Mouse (Mus musculus): ENCODE data around the gene Abhd13.

Abhd13 gene

GRCm38 (mm10) chr8:9977573-9978314, at the start of gene Abhd13, which contains the start of gene Lig4:
Gene Abhd13, plus strand, starts transcription at chr8:9977707.
Gene Lig4, minus strand, starts transcription at chr8:9977686.
- peak; percentile 96 for DNase-seq (ENCODE audit: low read depth)

DNA sequence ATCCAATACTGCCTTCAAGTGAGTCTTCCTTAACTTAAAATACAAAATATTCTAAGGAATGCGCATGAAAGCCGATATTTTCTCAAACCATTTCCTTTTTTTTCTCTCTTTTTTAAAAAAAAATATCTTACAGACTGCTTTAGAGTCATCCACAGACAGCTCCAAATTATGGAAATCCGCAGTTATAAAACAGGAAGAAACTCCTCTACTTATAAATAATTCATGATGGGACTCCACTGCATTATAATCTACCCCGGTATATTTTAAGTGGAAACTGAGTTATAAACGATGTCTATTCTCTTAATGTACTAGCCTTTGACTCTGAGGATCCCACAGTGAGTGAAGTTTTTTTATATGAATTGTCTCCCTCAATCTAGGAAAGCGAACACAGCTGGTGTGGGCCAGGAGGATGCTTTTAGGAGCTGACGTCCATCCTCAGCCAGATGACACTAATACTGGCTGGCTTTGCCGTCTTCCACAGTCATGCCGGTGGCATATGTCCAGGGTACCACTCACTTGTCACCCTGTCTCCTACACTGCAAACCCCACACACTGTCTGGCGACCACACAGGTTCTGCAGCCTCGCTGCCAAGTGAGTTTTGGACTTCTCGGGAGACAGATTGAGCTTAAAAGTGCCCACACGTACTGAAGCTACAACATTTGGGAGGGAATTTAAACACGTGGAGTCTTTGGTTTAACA, 47.6 kb upstream of the Abhd13 start:
- DNase-seq (ENCODE audit: low read depth) = no peak

DNA sequence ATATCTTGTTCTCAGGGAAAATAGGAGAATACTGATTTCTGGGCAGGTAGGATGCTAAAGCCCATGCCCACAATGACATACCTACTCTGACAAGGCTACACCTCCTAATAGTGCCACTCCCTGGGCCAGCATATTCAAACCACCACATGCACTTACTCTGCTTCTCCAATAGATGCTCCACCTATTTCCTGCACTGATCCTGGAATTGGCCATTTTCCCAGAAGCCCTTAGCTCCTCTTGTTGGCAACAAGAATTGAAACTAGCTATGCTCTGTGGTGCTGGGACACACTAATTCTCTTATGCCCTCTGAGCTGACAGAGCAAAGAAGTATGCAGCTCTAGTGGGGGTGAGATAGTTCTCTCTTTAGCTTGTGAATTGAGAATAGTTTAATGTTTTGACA, 44.8 kb upstream of the Abhd13 start:
- DNase-seq (ENCODE audit: low read depth) = no peak

DNA sequence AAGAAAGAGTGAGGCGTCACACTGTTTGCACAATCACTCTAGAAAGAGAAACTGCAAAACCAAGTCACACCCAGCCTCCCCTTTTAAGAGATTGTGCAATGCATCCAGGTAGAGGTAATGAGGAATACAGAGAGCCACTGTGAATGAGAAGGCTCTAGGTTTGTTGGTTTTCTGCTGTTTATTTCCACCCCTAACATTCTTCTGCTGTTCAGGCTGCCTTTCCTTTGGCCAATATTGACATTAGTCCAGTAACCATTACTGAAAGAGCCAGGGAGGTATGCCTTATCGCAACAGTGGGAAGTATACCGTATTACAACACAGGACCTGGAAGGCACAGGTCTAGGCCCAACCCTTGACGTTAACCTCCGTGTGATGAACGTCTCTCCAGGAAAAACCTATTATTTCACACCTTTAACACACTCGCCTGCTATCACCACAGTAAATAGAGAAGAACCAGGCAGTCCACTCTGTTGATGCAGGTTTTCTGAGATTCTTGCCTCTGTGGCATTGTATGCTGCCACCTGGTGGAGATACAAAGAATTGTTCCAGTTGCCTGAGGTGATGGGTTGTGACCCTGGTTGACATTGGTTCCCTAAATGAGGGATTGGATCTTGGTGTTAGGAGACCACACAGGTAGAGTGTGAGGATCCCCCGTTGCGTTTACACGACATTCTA, 42.5 kb upstream of the Abhd13 start:
- peak; percentile 43 for DNase-seq (ENCODE audit: low read depth)

- DNase-seq (ENCODE audit: low read depth) = no peak
Observed at GRCm38 (mm10) chr8:9935574-9935973, 41.9 kb upstream of the Abhd13 start.

DNA sequence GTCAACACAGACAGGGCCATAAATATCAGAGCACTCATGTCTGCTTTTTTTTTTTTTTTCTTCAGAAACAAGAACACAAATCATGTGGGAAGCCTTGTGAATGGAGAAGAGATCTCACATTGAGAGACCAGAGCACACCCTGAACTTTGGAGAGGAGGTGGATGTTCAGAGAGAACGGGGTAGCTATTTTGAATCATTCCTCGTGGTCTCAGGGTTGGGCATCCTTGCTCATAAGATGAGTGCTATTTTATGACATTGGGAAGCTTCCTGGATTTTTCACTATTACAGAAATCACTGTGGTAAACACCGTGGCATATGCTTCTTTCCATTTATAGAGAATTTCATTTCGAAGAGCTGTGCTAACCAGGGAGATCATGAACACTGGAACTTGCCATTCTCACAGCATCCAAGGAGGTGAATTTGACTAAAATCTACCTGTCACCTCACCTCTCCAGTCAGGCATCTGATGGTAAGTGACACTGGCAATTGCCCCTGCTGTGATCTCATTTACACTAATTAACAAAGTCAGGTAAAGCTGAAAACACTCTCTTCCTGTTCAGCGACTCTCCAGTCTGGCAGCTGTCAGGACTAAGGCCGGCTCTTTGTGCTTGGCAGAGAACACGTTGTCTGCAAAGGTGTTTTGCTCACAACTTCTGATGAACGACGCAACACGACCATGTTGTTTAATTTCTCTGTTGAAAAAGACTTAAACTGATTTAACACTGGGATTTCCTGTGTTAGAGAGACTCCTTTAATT, 28.2 kb upstream of the Abhd13 start:
- DNase-seq (ENCODE audit: low read depth) = no peak

GRCm38 (mm10) chr8:9958338-9958737, 19.2 kb upstream of the Abhd13 start:
- no peak for DNase-seq (ENCODE audit: low read depth)

- peak; percentile 6 for DNase-seq (ENCODE audit: low read depth)
Observed at GRCm38 (mm10) chr8:9959919-9960318, 17.6 kb upstream of the Abhd13 start.

GRCm38 (mm10) chr8:9971866-9972265, 5.6 kb upstream of the Abhd13 start:
- no peak for DNase-seq (ENCODE audit: low read depth)

DNA sequence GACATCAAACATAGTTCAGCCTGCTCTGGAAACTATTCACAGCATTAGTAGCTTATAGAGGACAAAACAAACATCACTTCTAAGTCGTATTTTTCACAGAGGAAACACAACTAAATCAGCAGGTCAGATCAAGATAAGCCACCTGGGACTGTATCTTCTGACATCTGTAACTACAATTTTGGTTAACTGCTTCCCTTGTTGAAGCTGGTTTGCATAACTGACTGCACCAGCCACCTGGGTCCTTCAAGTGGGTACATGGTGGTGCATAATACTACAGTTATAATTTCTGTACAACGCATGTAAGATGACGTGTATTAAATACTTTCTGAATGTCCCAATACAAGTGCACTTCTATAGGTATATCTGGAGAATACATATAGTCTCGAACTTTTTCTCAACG, 2.2 kb upstream of the Abhd13 start:
- DNase-seq (ENCODE audit: low read depth) = no peak

GRCm38 (mm10) chr8:9975898-9976611, 1.5 kb upstream of the Abhd13 start:
- DNase-seq (ENCODE audit: low read depth) = peak; percentile 97

DNA sequence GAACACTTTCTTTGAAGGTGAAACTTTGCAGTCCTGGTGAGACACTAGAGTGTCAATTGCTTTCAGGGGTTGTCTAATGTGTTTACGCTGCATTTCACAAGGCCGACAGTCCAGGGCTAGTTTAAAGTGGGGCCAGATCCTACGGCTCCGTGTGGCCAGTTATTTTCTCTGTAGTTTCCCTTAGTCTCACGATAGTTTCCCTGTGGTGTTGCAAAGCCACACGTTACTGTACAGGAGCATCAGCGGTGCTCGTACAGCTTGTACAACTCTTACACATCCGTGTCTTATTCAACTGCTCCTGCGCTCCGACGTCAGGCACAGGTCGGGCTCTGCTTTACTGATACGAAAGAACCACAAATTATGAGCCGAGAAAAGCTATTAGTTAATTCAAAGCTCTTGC, 491 bp upstream of the Abhd13 start:
- DNase-seq (ENCODE audit: low read depth) = peak; percentile 82

- no peak for DNase-seq (ENCODE audit: low read depth)
Observed at GRCm38 (mm10) chr8:9978475-9979230, 1.1 kb downstream of the Abhd13 start.

DNA sequence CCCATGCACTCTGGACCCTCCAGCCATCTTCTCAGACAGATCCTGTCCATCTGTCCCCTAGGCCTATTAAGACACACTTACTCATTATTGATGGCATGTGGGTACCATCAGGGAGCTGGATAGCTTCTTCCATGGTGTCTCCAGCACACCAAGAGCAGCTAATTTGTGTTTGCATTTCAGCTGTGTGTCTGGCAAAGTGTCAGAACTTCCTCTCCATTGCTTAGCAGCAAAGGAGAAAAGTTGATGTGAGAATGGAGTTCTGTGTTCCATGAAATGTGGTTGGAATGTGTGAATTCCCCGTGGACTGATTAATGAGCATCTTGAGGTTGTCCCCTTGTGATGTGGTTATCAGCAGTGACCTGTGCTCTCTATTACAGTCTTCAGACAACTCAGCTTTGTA, 2.2 kb downstream of the Abhd13 start:
- DNase-seq (ENCODE audit: low read depth) = no peak

GRCm38 (mm10) chr8:9980188-9980587, 2.7 kb downstream of the Abhd13 start:
- DNase-seq (ENCODE audit: low read depth) = no peak

DNA sequence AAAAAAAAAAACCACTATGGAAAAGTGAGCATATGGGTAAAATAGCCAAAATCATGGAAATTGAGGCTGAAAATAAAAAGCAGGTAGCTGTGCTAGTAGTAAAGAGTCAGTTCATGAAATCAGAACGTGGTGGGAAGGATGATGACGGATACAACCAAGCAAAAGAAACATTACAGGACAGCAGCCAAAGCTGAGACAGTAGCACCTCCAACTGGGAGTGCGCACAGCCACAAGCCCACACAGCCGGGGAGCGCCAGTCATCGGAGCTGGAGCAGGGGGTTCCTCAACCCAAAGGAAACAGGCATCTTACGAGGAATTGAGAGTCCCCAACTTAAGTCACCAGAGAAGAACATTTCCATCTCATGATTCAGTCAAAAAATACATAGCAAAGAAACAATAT, 26.6 kb downstream of the Abhd13 start:
- no peak for DNase-seq (ENCODE audit: low read depth)

- peak; percentile 44 for DNase-seq (ENCODE audit: low read depth)
Observed at GRCm38 (mm10) chr8:10006156-10006985, 28.9 kb downstream of the Abhd13 start, which contains the start of gene Tnfsf13b. Gene Tnfsf13b, plus strand, starts transcription at chr8:10006467.

DNA sequence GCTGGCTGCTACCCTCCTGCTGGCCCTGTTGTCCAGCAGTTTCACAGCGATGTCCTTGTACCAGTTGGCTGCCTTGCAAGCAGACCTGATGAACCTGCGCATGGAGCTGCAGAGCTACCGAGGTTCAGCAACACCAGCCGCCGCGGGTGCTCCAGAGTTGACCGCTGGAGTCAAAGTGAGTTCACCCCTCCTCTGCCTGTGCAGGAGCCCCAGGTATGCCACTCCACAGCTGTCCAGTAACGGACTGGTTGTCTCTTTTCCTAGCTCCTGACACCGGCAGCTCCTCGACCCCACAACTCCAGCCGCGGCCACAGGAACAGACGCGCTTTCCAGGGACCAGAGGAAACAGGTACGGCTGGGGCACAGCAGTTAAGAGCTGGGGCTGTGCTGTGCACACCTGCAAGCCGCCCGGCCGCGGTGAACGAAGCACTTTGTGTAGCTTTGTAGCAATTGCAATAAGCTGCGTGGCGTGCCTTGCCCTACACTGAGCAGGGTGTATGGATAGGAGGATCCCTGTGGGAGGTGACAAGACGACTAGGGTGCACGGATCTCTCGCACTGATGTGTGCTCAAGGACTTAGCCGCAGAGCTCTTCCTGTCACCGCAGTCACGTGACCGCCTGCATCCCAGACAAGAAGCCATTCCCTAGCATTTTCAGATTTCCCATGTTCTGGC, 29.6 kb downstream of the Abhd13 start:
- DNase-seq (ENCODE audit: low read depth) = no peak

- DNase-seq (ENCODE audit: low read depth) = peak; percentile 4
Observed at GRCm38 (mm10) chr8:10007660-10008028, 30.1 kb downstream of the Abhd13 start.
